Mouse (Mus musculus) testis, adult 2 months (tissue): Measurements from ENCODE around the gene Fam160a2. TPM values are rescaled to one million over a fixed set of nuclear protein-coding genes. Genes with fewer than 3 reads are reported as not detected.
A peak's percentile ranks its signal among the peaks of the same experiment; 100 is the strongest.

Source experiments
- H3K27ac ChIP-seq: fragments of 200-500 bp; 2 replicates; pipeline ENCODE4 v1.5.1; 2012; ENCODE audit warnings: low read depth, low read length; ENCODE audit not compliant: control insufficient read depth, insufficient read depth
- H3K27me3 ChIP-seq: fragments of 200-500 bp; 2 replicates; pipeline ENCODE4 v1.6.1; 2012; ENCODE audit warnings: mild to moderate bottlenecking, low read length, moderate library complexity; ENCODE audit not compliant: control insufficient read depth, insufficient read depth
- H3K36me3 ChIP-seq: fragments of 200-500 bp; 2 replicates; pipeline ENCODE4 v1.6.1; 2012; ENCODE audit warnings: mild to moderate bottlenecking, low read length; ENCODE audit not compliant: control insufficient read depth, insufficient read depth
- H3K4me1 ChIP-seq: fragments of 200-500 bp; 2 replicates; pipeline ENCODE4 v1.6.1; 2012; ENCODE audit warnings: low read length; ENCODE audit not compliant: control insufficient read depth, insufficient read depth
- H3K4me3 ChIP-seq: fragments of 200-500 bp; 2 replicates; pipeline ENCODE4 v1.5.1; 2012; ENCODE audit warnings: low read depth, mild to moderate bottlenecking, low read length, moderate library complexity, mixed read lengths; ENCODE audit not compliant: control insufficient read depth
- CTCF ChIP-seq: fragments of 200-500 bp; IDR thresholded peaks from 2 replicates; pipeline ENCODE4 v1.5.1; 2012; ENCODE audit warnings: low read depth, mild to moderate bottlenecking, inconsistent platforms, low read length, moderate library complexity; ENCODE audit not compliant: control insufficient read depth, insufficient read depth, insufficient replicate concordance
- POLR2A ChIP-seq: fragments of 200-500 bp; IDR thresholded peaks from 2 replicates; pipeline ENCODE4 v1.6.1; 2012; ENCODE audit warnings: low read depth, mild to moderate bottlenecking, inconsistent platforms, low read length, moderate library complexity; ENCODE audit not compliant: control insufficient read depth
- polyA plus RNA-seq: library from polyadenylated mRNA; depleted of rRNA; stranded (reverse); fragments of >200 nt; gene quantifications from 2 replicates; pipeline ENCODE4 v1.2.3, GENCODE M21; 2012; rRNA removed

Gene Fam160a2
- polyA plus RNA-seq = 73.7 and 76.9 TPM in 2 replicates

DNA sequence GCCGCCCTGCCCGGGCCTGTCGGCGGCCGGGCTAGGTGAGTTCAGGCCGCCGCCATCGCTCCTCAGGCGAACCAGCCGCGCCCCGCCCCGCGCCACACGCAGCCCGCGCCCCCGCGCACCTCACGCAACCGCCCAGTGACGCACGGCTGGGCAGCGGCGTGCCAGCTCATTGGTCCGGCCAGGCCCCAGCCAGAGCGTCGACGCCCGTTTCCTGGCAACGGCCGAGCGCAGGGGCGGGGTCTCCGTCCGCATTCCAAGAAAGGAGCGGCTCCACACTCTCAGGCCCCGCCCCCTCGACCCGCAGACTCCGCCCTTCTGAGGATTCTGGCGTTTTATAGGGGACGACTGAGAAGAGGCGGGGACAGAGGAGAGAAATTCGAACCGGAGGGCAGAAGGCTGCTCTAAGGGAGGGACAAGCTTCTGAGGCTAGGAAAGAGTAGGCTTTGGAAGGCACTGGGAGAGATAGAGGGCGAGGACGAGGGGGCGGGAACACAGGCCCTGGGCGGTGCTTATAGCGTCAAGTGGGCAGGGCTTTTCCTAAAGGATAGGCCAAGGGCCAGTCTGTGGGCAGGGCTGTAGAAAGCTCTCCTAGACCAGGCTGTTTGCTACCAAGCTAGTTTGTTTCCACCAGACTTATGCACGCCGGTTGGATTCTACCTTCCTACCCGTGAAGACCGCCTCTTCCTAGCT, at the start of gene Fam160a2:
TSS of gene Fam160a2 (minus strand) at position 120 of the 690 bp plus-strand sequence.
- no peaks in the 10 kb centered on the region for H3K36me3 ChIP-seq
- H3K4me1 ChIP-seq = peaks cover 5% of the 10 kb centered on the region
- no peaks in the 10 kb centered on the region for H3K27me3 ChIP-seq
- H3K4me3 ChIP-seq = peak within 1 kb of the TSS; percentile 89
- TF ChIP-seq POLR2A = peak; percentile 71
- TF ChIP-seq CTCF = no peak
- peak within 1 kb of the TSS; percentile 94 for H3K27ac ChIP-seq

DNA sequence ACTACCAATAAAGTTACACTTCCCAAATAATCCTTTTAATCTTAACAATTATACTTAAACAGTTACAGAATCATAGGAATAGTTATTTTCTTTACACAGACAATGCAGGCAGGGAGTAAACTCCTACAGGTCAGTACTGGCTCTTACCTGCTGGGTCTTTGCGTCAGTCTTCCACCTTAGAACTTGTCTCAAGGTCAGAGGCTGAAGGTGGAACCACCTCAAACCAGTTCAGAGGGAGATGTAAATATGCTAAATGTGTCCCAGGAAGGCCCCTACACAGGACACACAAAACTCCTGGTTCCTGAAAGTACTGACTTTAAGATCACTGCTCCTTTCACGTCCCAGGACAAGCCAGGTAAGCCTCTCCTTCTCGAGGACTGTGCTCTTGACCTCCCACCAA, 45.2 kb upstream of the Fam160a2 start:
- Histone ChIP-seq H3K27ac (no peak overlapping the region), H3K4me3 (no peak overlapping the region), H3K4me1 (no peaks in the 10 kb centered on the region), H3K27me3 (no peaks in the 10 kb centered on the region), H3K36me3 (no peaks in the 10 kb centered on the region)
- TF ChIP-seq POLR2A (no peak), CTCF (no peak)

DNA sequence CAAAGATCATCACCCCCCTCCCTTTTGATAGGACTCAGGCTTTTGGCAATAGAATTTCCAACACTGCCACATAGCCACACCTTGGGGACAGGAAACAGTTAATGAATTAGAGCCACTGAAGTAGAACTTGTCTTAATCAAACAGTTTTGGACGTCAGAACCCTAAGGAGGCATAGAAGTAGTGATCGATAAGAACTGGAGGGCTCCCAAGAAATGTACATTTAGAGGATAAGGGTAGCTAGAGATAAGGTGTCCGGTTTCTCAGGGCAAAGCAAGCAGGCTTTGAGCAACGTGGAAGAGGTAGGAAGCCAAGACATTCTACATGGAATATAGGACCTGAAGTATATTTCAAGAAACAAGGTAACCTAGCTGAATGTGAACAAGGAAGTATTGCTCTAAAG, 41.6 kb upstream of the Fam160a2 start:
- Histone ChIP-seq H3K27me3 (no peaks in the 10 kb centered on the region), H3K36me3 (no peaks in the 10 kb centered on the region), H3K4me3 (no peak overlapping the region), H3K27ac (no peak overlapping the region), H3K4me1 (no peaks in the 10 kb centered on the region)
- TF ChIP-seq POLR2A (no peak), CTCF (no peak)

DNA sequence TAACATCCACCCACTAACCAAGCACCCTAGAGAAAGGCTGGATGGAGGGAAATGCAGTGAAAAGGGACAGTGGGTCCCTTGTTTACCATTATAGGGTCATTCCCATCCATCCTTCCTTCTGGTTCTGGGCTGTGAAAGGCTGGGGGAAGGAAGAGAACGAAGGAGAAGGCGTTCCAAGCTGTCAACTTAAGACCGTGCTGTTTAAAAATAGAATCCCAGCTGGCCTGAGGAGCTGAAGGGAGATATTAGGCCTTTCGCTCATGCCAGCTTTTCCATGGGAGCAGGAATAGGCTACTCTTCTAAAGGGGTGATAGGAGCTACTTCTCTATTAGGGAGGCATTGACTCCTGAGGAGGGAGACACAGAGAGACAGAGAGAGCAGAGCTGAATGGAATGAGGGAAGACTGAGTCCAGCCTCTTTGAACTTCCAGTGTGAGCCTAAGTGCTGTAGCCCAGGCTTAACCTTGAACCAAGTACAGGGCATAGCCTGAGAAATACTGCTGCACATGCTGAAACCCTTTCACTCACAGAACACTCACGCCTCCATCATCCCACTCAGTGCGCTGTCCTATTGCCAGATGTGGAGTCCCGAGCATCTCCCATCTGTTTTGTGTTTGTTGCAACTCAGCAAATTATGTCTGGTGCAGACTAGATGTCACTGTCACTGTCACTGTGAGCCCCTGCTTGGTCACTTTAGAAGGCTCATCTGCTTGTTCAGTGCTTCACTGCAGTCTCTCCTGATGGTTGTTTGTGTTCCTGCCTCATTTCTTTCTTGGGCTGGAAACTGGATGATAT, 38.3 kb upstream of the Fam160a2 start:
- Histone ChIP-seq H3K4me3 (no peak overlapping the region), H3K27me3 (no peaks in the 10 kb centered on the region), H3K4me1 (peaks cover 8% of the 10 kb centered on the region), H3K27ac (no peak overlapping the region), H3K36me3 (no peaks in the 10 kb centered on the region)
- TF ChIP-seq POLR2A = no peak
- TF ChIP-seq CTCF = no peak

DNA sequence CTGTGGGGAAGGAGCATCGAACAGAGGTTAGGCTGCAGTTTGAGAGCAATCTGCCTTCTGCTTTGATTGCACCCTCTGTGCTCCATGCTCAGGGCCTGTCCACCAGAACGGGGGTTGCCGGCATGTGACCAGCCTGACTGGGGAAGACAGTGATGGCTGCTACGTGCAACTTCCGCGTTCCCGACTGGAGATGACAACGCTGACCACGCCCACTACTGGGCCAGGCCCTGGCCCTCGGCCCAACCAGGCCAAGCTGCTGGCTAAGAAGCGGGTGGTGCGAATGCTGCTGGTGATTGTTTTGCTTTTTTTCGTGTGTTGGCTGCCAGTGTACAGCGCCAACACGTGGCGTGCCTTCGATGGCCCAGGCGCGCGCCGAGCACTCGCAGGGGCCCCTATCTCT, 34.9 kb upstream of the Fam160a2 start:
- TF ChIP-seq CTCF (no peak; the same call in 1 of the 2 replicates), POLR2A (no peak)
- no peaks in the 10 kb centered on the region for H3K36me3 ChIP-seq
- no peak overlapping the region for H3K27ac ChIP-seq
- H3K4me1 ChIP-seq = peaks cover 8% of the 10 kb centered on the region
- H3K27me3 ChIP-seq = no peaks in the 10 kb centered on the region
- H3K4me3 ChIP-seq = peak overlapping the region; percentile 62

DNA sequence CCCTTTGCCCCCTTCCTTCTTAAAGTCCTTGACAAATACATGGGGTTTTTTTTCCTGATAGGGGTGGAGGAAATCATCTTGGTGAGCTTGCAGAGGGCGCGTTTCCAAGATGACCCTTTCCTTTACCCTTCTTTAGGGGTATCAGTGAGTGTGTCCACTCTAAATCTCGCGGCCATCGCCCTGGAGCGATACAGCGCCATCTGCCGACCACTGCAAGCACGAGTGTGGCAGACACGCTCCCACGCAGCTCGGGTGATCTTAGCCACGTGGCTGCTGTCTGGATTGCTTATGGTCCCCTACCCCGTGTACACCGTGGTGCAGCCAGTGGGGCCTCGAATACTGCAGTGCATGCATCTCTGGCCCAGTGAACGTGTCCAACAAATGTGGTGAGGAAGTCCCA, 34.0 kb upstream of the Fam160a2 start:
- H3K4me1 ChIP-seq = peaks cover 8% of the 10 kb centered on the region
- TF ChIP-seq CTCF = peak; percentile 87; the same call in 1 of the 2 replicates
- TF ChIP-seq POLR2A = no peak
- H3K27me3 ChIP-seq = no peaks in the 10 kb centered on the region
- H3K4me3 ChIP-seq = no peak overlapping the region
- H3K36me3 ChIP-seq = no peaks in the 10 kb centered on the region
- no peak overlapping the region for H3K27ac ChIP-seq

DNA sequence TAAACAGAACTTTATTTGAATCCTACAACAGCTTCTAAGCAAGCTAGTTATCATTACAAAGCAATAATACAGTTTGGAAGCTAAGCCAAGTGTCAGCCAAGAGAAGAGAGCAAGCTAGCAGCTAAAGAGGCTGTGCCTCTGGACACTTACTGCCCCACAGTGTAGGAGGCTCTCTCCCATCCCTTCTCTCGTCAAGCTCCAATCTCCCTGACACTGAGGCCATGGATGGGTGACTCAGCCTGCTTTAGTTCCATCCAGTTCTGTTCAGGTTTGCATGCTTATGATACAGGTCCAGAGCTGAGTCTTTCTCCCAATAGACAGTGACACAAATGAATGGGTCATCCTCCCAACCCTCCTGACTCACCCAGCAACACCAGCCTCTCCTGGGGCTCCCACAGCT, 32.2 kb upstream of the Fam160a2 start:
- no peak overlapping the region for H3K4me3 ChIP-seq

More for the DNA sequence above, 32.2 kb upstream of the Fam160a2 start:
- Histone ChIP-seq H3K27me3 (no peaks in the 10 kb centered on the region), H3K36me3 (no peaks in the 10 kb centered on the region), H3K4me1 (peaks cover 8% of the 10 kb centered on the region), H3K27ac (no peak overlapping the region)
- TF ChIP-seq CTCF = no peak
- no peak for TF ChIP-seq POLR2A
